In genomic region chr9:33292116-33292515, GRCm38 (mm10) we compare ENCODE assay signal across 16 mouse cellular contexts.
DNase-seq lines count a peak whose midpoint lies in the region; ATAC-seq lines count a peak whose summit lies in the region.
"Had no signal": no experiment of that assay in that cellular context is flagged by ENCODE, and none has a peak within 500 bp of the region (broad histone marks: within the 10 kb centered on the region; RNA-seq: fewer than 3 reads in every experiment).

No protein-coding gene starts in this region.

- no peak for ATAC-seq in cerebellum, adult (ENCODE audit: insufficient number of reproducible peaks, low FRiP score, low TSS enrichment)
- ATAC-seq: forebrain, embryonic 14.5 days had no signal

- intact Hi-C loops in left cerebral cortex, postnatal 4 days (cut with DNase I): no loop called here

- peak; percentile 19 to 31 for DNase-seq in cerebellum, adult 18-20 months
- DNase-seq in left cerebral cortex, adult 11 months (ENCODE audit: low spot score): peak; percentile 7
- no peak for DNase-seq in left cerebral cortex, postnatal 4 days
- peak; percentile 17 for DNase-seq in left cerebral cortex, adult 18-20 months (ENCODE audit: low spot score in 2 of 2)
- DNase-seq in telencephalon, adult 2 months (ENCODE audit: low read depth, low spot score): peak; percentile 64
- DNase-seq in kidney, adult 18-20 months: no peak
- DNase-seq in lung, postnatal 4 days: no peak
- DNase-seq: adrenal gland, adult 2 months; cerebellum, adult 11-12 months; gastrocnemius, adult 2 months; heart, postnatal 14 days; kidney, adult 8-10 months; kidney, postnatal 25 days; thymus, postnatal 25 days had no signal

Comparison
In these comparisons a context has a peak if more than half of its experiments do, and no peak if none do; other contexts are left out.
1. DNase-seq: peak in cerebellum, adult 18-20 months (2 of 2), left cerebral cortex, adult 11 months (single experiment), left cerebral cortex, adult 18-20 months (2 of 2) and telencephalon, adult 2 months (single experiment); none in left cerebral cortex, postnatal 4 days (single experiment), kidney, adult 18-20 months (single experiment) and lung, postnatal 4 days (0 of 2).